Mouse (Mus musculus): ENCODE results near the gene Cldn10.
"Not testable (repeated sequence)": the region's sequence is repeated elsewhere in the genome, so short reads cannot be mapped to it uniquely, and the experiment has no call there.

Cldn10 gene

DNA sequence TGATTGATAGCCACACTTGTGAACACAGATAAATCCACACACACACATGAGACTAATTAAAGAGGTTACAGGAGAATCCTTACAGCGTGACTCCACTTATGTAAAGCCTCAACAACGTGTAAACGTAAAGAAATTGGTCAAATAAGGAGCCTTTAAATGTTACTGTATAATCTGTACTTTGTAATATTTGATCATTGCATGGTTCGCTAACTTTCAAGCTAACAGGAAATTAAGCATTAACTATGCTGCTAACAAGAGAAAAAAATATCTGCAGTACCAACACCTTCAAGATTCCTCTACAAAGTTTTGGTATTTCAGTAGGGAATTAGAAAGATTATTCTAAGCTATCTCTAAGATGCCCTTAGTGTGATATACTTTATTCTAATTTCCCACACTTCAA is at the start of gene Cldn10:
Gene Cldn10 (plus strand): TSS at position 288 of the 400 bp plus-strand sequence.
- DNase-seq (ENCODE audit: low read depth): no peak

DNA sequence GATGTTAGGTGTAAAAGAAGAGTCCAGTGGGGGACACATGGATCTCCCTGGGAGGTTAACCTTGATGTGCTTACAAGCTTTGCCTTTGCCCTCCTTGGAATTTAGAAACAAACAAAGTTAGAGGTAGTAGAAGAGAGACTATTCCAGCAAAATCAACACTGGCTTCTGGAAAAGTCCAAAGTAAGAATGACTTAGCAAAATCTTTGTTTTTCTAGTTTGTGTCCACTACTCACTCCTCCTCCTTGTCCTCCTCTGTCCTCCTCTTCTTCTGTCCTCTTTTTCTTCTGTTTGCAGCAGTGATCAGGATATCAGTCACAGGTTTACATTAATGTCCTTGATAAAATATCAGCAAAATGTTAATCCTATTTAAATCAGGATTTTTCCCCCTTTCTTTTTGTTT is 45.9 kb upstream of the Cldn10 start:
- no peak for DNase-seq (ENCODE audit: low read depth)

- no peak for DNase-seq (ENCODE audit: low read depth)
Observed at GRCm38 (mm10) chr14:118742862-118743261, 44.8 kb upstream of the Cldn10 start.

DNA sequence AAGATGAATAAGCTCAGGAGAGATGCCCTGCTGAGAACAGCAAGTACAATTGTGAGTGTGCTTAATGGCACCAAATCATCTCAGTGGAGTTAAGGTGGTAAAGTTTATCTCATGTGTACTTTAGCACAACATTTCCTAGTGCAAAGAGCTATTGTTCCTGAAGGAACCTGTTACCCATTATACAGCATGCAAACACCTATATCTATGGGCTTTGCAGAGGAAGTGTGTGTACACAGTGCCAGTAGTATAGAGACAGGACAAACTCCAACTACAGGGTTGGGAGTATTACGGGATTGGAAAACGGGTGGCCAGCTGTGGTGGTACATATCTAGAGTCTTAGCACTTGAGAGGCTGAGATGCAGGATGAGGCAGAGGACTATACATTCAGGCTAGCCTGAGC is 38.6 kb upstream of the Cldn10 start:
- DNase-seq (ENCODE audit: low read depth): no peak

GRCm38 (mm10) chr14:118749715-118750114 is 38.0 kb upstream of the Cldn10 start:
- DNase-seq (ENCODE audit: low read depth): no peak

DNA sequence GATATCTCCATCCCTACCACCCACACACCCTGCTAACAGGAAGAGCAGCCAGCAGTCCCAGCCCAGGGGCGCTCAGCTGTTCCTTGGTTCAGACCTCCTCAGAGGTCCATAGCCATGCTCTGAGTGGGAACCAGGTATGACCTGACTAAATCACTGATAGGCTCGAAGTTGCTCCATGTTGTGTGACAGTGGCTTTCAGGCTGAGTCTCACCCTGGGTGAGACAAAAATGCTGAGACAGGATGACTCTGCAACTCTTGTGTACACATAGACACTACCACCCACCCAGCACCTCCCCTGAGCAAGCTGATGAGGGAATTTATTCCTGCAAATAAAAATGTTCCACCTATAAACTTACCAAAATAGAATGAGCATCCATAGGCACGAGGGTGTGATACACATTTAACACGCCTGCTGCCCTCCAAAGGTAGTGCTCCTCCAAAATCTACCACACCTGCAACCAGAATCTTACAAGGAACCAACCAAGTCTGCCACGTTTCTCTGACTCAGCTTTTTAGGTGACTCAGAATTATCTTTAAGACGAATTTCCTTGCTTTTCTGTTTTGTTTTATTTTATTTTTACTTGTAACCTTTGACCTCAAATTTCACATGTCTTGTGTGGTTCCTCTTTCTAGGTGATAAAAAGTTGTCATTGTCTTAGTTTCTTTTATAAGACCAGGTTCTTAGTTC is 37.1 kb upstream of the Cldn10 start:
- no peak for DNase-seq (ENCODE audit: low read depth)

DNA sequence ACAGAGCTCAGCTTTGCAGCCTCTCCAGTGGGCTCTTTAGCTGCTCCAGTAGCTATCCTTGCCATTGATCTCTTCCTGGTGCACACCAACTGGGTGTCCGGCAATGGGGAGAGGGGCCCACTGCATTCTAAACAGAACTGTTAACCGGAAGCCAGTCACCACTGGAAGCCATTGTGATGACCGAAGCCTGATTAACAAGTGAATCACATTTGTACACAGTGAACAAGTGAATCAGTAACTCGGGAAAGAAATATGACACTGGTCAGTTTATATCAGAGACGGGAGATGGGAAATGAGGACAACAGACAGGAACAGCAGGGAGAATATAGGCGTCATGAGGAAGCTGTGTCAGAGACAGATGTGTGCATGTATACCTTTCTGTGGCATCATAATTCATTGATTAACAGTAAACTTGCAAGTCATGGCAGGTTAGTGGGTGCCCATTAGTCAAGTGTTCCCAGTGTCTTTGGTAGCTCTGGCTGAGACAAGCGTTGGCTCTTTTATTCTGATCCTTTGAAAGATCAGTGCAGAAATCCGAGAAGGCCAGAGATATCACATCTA is 36.4 kb upstream of the Cldn10 start:
- DNase-seq (ENCODE audit: low read depth): no peak

- no peak for DNase-seq (ENCODE audit: low read depth)
Observed at GRCm38 (mm10) chr14:118756015-118756414, 31.7 kb upstream of the Cldn10 start.

- no peak for DNase-seq (ENCODE audit: low read depth)
Observed at GRCm38 (mm10) chr14:118756566-118756965, 31.1 kb upstream of the Cldn10 start.

- not testable (repeated sequence) for DNase-seq (ENCODE audit: low read depth)
Observed at GRCm38 (mm10) chr14:118763362-118763761, 24.3 kb upstream of the Cldn10 start.

DNA sequence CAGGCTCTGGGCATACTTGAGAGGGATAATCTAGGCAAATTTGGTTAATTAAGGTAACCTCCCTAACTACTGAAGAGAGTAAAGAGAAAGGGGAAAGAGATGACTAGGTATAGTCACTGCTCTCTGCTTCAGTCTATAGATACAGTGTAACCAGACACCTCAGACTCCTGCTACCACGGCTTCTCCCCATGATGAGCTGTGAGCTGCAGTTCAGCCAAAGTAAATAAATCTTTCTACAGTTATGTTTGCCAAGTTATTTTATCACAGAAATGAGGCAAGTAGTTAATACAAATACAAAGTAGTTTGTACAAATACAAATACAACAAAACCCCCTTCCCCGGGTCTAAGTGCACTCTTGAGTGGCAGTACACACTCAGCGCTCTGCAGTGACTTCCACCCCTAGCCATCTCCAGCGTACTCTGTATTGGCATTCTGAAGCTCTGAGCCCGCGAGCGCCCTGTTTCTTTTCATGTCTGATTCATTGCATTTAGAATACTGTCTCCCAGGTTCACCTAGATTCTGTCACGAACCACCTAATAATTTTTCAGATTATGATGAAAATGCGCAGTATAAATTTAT is 23.7 kb upstream of the Cldn10 start:
- no peak for DNase-seq (ENCODE audit: low read depth)

GRCm38 (mm10) chr14:118765306-118765705 is 22.4 kb upstream of the Cldn10 start:
- DNase-seq (ENCODE audit: low read depth): no peak

DNA sequence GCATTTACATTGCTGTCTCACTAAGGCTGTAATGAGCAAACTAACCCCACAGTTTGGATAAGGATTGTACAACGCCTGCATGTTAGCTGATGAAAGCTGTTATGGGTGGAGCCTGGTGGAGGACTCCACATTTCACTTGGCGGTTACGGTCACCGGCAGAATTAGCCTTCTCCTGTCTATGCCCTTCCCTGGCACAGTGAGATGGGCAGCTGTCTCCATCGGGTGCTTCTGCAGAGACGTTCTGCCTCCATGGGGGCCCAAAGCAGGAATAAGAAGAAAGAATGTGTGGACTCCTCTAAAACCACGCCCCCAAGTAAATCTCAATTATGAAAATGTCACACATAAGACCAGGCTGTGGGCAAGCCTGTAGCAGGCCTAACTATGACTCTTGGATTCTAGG is 21.8 kb upstream of the Cldn10 start:
- no peak for DNase-seq (ENCODE audit: low read depth)

GRCm38 (mm10) chr14:118766368-118766767 is 21.3 kb upstream of the Cldn10 start:
- no peak for DNase-seq (ENCODE audit: low read depth)

DNA sequence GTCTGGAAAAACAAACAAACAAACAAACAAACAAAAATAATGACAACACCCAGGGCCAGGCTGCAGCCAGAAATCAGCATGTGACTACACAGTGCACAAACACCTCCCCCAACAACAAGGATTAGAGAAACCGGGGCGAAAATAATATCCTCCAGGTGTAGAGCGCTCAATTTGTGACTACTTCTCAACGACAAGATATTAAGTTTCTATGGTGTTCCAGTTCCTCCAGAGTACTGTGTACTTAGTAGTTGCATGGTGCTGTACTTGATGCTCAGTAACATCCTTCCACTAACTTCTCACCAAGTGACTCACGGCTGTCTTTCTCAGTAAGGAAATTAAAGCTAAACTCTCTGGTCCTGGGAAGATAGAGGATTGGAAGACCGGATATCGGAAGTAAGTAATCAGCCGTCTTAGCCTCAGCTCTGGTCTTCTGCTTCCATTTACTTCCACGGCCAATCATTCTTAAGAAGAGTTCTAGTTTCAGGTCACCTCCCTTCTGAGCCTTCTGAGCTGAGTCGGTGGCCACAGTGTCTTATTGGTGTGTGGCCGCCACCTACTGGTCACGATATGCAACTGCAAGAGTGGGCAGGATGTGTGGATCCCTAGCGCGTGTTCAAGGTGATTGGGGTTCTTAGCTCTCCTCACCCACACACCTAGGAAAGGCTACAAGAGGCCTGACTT is 19.9 kb upstream of the Cldn10 start:
- DNase-seq (ENCODE audit: low read depth): peak; percentile 85

DNA sequence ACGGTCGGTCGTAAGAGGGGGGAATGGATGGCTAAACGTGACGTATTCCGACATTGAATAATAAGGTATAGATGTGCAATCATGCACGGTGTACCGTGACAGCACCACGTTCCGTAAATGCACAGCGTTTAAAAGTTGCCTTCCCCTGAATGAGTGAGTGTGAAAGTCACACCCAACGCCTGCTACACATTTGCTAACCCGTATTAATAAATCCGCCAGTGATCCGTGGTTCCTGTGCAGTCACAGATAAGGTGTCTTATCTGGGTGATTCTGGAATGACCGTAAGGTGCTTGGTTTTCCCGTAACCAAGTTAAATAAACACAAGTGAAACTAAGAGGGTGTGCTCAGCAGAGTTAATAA is 19.4 kb upstream of the Cldn10 start:
- no peak for DNase-seq (ENCODE audit: low read depth)

GRCm38 (mm10) chr14:118773668-118774067 is 14.0 kb upstream of the Cldn10 start:
- DNase-seq (ENCODE audit: low read depth): no peak

DNA sequence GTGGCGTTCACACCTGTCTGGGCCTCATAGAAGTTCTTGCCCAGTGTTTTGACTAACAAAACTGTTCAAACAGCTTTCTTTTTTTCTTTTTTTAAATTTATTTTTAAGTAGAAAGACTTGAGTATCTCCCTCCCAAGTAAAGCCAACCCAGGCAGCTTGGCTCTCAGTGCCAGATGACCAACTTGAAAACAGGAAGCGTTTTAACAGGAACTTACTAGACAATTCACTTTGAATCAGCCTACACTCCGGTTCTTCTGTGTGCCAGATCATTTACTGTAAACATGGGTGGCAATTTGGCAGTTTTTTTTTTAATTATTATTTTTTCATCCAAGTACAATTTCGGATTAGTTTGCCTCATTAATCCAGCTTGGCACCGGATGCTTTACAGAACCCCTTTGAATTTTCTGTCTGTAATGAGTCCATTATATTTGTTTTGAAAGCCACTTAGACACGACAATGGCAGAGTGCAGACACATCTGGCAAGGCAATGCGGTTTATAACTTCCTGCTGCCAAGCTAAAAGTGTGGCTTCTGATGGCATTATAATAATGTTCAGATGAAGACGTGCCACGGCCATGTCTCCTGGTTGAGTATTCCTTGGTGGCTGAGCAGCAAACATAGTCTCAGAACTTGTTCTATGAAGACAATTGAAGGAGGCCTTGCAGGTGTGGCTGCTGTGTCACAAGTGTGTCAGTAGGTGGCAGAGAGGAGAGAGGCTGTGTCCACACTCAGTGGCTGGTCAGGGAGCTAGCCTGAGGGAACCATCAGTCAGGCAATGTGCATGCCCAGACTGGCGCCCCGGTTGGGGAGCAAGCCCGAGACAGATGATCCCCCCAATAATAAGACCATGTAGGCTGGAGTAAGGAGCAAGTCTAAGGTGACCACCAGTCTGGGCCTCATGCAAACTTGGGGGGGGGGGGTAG is 12.9 kb upstream of the Cldn10 start:
- peak; percentile 33 for DNase-seq (ENCODE audit: low read depth)

- DNase-seq (ENCODE audit: low read depth): no peak
Observed at GRCm38 (mm10) chr14:118775554-118775953, 12.2 kb upstream of the Cldn10 start.

DNA sequence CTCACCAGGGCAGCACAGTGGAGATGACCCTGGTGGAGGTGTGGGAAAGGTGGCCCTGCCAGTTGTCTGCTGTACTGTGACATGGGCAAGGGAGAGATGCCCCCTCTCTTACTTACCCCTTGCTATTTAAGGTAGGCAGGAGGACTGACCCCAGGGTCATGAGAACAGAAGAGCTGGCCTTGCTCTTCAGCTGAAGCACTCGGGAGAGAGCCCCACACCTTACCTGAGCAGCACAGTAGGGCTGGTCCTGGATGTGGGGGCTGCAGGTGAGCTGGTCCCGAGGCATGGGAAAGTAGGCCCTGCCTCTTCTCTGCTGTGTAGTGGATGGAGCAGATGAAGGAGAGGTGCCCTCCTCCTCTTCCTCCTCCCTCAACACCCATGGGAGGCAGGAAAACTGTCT is 11.3 kb upstream of the Cldn10 start:
- no peak for DNase-seq (ENCODE audit: low read depth)

- DNase-seq (ENCODE audit: low read depth): no peak
Observed at GRCm38 (mm10) chr14:118777478-118777877, 10.2 kb upstream of the Cldn10 start.

DNA sequence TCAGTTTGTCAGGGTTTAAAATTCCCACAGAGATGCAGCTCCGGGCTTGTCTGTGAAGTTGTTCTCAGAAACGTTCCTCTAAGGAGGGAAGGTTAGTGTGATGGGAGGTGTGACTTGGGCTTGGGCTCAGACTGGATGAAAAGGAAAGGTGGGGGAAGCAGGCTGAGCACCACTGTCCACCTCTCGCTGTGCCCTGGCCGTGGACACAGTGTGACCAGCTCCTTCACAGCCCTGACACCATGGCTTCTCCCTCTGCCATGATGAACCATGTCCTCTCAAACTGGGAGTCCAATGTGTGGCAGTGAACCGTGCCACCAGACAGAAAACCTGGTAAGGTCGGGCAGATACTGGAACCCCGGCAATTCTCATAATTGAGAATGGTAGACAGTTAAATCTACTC is 6.1 kb upstream of the Cldn10 start:
- no peak for DNase-seq (ENCODE audit: low read depth)

All from induced T-regulatory cell, adult 2 months (primary cell).